Mouse (Mus musculus): ENCODE measurements around the gene Gm20388.

DNA sequence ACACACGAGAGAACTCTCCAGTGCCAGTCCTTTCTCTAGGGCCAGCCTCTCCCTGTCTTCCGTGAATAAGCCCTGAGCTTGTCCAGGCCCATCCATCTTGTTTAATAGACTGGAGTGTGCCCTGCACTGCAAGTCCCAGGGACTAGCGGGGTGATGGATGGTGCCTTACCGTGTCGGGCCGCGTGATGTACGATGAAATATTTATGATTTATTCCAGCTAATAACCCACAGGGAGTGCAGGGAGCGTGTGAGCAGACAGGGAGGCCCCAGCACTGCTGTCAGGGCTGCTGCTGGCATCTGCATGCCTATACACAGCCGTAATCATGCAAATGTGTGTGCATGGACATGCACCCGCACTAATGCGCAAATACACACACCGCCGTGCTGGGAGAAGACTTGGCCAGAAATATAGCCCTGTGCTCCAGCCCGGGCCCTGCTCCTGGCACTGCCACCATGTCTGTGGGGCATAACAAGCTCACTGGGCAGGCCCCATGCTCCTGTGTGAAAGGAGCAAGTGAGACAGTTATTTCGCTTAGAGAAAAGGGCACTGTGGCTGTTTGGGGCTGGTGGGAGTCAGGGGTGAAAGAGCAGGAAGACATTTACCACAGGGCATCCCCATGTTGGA is 2901.3 kb downstream of the Gm20388 start:
- TF ChIP-seq CTCF (IDR thresholded peaks at IDR 0.05; ENCODE audit: low read depth) (no peak), EP300 (optimal IDR thresholded peaks at IDR 0.05) (no peak)
